Mouse (Mus musculus): ENCODE measurements at regions not wholly inside any gene's neighbourhood (a gene's known extent, or its start where the extent isn't known, plus 50 kb on each side); places are given as distances from the start of the nearest gene placed in this dataset.

DNA sequence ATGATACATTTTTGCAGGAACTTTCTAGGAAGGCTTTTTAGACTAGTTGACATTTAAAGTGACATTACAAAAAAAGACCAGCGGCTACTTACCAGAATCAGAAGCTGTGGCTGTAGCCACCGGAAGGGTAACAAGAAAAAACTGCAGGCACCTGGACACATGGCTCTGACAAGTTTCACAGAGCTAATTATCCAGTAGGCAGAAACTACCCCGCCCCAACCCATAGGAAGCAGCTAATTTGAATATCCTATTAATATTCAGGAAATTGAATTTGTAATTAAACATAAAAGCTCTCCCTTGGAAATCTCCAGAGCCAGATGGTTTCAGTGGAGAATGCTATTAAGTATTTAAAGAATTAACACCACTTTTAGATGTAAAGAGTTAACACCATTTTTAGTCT, 79.8 kb downstream of the Ramp3 start:
- no peak for TF ChIP-seq CTCF (IDR thresholded peaks at IDR 0.05; ENCODE audit: borderline replicate concordance, insufficient read depth, low read depth, low read length)
- no peak for TF ChIP-seq POLR2A (IDR thresholded peaks at IDR 0.05; ENCODE audit: borderline replicate concordance, insufficient read depth, low read length)

All from cerebellum, adult 2 months (tissue).